Mouse (Mus musculus): ENCODE measurements around the gene Bcl2l11.

GRCm38 (mm10) chr2:128185942-128186341 lies 60.1 kb downstream of the Bcl2l11 start:
- TF ChIP-seq POLR2AphosphoS2 (IDR thresholded peaks at IDR 0.05; ENCODE audit: low read length) (no peak), CTCF (IDR thresholded peaks at IDR 0.05 in 2 of 3, conservative IDR thresholded peaks at IDR 0.05 in 1 of 3; ENCODE audit: control insufficient read depth in 1 of 3, insufficient read depth in 1 of 3, low read depth in 2 of 3, low read length in 3 of 3, poor library complexity in 1 of 3, severe bottlenecking in 1 of 3) (no peak)
